Mouse (Mus musculus) brain, embryonic 18.5 days (tissue): ENCODE results near the gene Gpr89.

Experiments
- DNase-seq: peaks from one replicate; pipeline ENCODE4 v3.0.0-alpha.2; 2012; ENCODE audit warnings: low read depth, low spot score

Gpr89 gene

DNA sequence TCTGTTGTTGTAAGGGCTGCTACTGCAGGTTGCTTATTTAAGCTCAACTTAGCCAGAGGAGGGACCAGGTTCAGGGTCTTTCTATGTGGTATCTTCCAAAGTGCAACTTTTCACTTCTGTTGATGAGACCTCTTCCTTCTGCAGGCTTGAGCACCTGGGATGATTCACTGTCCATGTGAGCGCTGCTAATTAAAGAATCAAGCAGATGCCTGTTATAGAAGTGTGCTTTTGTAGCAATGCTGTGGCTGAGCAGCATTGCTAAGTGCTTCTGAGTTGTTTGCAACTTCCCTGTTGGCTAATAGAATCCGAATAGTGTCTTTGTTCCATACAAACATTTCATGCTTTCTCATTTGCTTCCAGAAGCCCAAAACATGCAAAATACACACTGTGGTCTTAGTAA lies 34.9 kb downstream of the Gpr89 start:
- no peak for DNase-seq

DNA sequence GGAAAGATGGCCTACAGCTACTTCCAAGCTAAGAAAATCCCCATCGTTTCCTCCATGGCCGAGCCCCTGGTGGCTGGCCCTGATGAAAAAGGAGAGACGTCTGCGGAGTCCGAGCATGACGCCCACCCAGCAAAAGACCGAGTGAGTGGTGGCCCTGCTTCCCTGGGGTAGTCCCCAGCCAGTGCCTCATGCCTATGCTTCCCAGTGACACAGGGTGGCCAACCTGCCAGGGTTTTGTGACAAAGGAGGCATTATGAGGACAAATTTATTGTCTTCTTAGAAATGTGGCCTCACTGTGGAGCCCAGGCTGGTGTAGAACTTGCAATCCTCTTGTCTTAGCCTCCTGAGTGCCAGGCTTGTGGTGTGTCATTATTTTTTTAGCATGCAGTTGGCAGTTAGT lies 36.1 kb downstream of the Gpr89 start:
- no peak for DNase-seq

- DNase-seq = no peak
Measured at GRCm38 (mm10) chr3:96868566-96868965, 36.6 kb downstream of the Gpr89 start.

- DNase-seq = no peak
Measured at GRCm38 (mm10) chr3:96867863-96868262, 37.3 kb downstream of the Gpr89 start.

DNA sequence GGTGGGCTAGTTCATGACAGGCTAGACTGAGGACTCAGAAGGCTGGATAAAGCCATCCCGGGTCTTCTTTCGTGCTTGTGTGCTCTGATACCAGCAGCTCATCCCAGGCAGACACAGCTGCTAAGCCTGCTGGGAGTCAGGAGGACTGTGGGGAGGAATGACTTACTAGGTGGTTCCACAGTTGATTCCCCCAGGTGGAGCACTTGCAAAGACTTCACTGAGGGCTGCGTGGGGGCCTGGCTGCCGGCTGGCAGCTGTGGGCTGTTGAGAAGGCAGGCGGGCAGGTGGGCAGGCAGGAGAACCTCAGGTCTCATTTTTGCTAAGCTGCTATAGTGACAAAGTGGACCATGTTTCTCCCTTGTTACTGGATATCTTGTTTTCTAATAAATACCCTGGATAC lies 44.6 kb downstream of the Gpr89 start:
- DNase-seq = no peak

DNA sequence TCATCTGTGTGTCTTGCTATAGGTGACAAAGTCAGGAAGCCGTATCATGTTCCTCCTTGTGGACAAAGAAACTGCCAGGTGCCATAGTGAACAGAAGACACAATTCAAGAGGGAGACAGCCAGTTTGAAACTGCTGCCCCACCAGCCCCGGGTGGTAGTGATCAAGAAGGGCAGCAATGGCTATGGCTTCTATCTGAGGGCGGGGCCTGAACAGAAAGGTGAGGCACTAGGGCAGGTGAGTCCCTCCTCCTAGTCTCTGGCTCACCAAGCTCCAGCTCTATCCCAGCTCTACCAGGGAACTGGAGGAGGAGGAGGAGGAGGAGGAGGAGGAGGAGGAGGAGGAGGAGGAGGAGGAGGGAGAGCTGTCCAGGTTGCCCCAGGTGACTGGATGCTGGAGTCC lies 49.3 kb downstream of the Gpr89 start:
- DNase-seq = no peak

DNA sequence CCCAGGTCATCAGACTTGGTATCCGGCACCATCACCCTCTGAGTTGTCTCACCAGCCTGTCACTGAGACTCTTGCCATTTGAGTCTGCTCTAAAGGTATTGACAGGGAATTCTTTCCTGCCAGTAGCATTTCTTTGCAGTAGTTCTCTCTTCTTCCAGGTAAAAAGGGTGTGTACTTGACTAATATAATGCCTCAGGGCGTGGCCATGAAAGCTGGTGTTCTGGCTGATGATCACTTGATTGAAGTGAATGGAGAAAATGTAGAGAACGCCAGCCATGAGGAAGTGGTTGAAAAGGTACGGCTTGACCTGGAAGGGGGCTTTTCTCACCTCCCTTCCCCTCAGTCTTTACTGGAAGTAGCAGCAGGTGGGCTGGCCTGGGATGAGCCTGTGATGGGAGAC lies 50.8 kb downstream of the Gpr89 start:
- DNase-seq = no peak

DNA sequence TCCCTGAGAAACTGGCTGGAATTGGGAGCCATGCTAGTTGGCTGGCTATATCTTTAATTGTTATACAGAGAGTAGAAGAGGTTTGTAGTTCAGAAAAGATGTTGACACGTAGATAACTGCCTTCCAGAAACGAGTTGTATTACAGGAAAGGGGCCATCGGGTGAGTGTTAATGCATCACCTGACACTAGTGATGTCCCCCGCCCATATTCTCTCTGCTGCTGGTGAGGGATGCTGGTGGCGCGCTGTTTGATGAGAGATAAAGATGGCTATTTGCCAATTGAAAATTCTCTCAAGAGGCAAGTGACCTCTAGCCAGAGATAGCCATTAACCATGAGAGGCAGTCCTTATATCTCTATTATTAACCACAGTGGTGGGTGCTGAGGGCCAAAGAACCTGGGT lies 52.6 kb downstream of the Gpr89 start:
- no peak for DNase-seq

DNA sequence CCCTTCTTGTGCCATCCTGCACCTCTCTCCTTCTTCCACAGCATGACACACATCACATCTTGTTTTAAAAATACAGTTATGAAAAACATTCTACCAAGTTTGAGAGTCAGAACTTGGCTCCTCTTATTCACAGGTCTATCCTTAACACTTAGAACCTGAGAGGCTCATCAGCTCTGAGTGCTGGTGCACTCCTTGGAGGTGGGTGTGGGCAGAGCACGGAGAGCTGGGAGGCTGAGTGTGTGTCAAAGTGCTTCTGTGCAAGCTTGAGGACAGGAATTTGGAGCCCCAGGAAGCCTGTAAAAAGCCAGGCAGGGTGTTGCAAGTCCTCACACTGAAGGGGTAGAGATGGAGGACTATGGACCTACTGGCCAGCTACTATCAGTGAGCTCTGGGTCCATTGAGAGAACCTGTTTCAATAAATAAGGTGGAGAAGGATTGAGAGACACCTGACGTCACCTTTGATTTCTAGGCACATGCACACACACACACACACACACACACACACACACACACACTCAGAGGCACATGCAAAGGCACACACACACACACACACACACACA lies 55.9 kb downstream of the Gpr89 start:
- DNase-seq = no peak

GRCm38 (mm10) chr3:96848470-96848869 lies 56.7 kb downstream of the Gpr89 start:
- DNase-seq = no peak

- DNase-seq = no peak
Measured at GRCm38 (mm10) chr3:96847661-96848060, 57.5 kb downstream of the Gpr89 start.

GRCm38 (mm10) chr3:96846985-96847384 lies 58.2 kb downstream of the Gpr89 start:
- DNase-seq = no peak

GRCm38 (mm10) chr3:96845806-96846205 lies 59.3 kb downstream of the Gpr89 start:
- no peak for DNase-seq

DNA sequence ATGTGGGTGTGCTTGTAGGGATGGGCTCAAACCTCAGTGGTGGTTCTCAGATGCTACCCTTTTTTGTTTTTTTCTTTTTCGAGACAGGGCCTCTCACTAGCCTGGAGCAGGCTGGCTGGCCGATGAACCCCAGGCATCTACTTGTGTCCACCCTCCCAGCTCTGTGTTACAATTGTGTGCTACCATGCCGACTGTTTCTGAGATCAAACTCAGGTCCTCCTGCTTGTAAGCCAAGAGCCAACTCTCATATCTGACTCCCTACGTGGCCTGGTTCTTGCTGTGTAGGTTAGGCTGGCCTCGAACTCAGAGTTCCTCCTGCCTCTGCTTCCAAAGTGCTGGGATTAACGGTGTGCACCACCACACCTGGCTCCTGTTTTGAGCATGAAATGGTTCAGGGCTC lies 60.0 kb downstream of the Gpr89 start:
- DNase-seq = no peak

DNA sequence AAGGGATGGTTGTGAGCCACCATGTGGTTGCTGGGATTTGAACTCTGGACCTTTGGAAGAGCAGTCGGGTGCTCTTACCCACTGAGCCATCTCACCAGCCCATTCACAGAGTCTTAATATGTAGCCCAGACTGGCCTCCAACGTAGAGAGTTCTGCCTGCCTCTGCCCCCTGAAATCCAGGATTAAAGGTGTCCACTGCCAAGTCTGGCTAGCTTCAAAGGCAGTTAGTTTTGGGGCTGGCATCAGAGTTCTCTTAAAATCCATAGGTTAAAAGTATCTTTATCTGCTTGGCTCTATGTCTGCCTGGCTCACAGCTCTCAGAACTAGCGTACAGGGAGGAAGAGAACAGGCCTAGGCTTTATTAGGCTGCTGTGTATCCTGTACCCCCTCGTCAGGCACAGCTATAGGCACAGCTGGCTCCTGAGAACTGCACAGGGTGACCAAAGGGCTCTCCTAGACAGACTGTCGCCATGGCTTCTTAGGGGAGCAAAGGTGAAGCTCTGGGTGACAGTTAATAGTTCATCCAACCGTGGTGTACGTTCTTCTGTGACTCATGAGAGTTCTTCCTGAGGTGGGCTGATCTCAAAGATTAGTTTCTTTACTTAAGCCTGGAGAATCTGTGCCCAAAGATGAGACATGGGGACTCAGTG lies 66.0 kb downstream of the Gpr89 start:
- no peak for DNase-seq

DNA sequence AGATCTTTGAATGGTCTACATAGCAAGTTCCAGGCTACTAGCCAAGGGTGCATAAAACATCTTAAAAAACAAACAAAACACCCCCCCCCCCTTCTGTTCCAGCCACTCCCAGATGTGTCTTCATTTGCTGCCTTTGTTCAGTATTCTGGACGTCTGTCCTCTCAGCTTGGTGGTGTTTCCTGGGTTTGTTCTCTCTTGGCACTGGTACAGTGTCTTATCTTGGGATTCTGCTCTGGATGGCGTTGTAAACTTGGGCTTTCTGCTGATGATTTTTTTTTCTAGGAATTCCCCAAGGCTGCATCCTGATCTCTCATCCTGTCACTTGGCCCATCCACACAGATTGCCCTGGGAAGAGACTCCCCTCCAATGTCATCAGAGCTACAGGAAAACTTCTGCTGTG lies 68.7 kb downstream of the Gpr89 start:
- no peak for DNase-seq

- no peak for DNase-seq
Measured at GRCm38 (mm10) chr3:96834587-96835348, 70.4 kb downstream of the Gpr89 start.

GRCm38 (mm10) chr3:96832930-96833329 lies 72.2 kb downstream of the Gpr89 start:
- no peak for DNase-seq

DNA sequence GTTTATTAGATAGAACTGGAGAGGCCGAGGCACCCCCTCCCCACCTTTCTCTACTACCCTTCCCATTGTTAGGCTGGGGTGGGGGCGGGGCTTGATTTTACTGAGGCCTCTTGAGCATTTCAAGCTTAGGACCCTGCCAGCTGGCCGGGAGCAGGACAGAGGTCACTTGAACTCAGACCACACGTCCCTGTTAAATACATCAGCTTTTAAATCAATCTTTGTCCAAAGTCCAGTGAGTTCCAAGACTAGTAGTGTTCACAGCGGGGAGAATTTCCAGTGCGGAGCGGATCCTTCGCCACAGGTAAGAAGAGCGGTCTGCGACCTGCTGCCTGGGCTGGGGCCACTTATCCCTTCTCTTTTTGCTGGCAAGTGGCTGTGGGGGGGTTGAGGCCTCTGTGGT lies 75.3 kb downstream of the Gpr89 start:
- no peak for DNase-seq

GRCm38 (mm10) chr3:96828984-96829383 lies 76.2 kb downstream of the Gpr89 start, which contains the start of the genes Pdzk1 and Cd160:
Gene Pdzk1 (plus strand): TSS chr3:96829284.
Gene Cd160 (minus strand): TSS chr3:96829351.
- no peak for DNase-seq

DNA sequence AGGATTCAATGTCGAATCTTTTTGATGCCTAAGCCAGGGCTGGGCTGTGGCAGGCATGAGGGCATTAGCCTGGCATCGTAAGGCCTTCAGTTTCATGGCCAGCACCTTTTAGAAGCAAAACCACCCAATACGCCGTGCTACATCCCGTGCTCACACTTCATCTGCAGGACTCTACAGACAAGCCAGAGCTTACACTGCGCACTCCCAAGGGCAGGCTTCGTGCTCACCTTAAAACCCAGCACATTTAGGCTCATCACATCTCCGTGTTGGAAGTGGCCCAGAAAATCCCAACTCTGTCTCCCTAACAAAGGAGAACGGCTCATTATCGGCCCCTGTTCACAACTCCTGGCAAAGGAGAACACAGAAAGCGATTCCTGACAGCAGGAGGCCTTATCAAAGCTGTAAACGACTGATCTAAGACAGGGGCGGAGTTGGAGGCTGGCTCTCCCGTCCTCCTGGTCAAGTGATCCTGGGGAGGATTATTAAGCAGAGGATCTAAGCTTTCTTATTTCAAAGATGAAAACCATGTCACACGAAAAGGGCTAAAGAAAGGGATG lies 76.8 kb downstream of the Gpr89 start:
- DNase-seq = no peak

DNA sequence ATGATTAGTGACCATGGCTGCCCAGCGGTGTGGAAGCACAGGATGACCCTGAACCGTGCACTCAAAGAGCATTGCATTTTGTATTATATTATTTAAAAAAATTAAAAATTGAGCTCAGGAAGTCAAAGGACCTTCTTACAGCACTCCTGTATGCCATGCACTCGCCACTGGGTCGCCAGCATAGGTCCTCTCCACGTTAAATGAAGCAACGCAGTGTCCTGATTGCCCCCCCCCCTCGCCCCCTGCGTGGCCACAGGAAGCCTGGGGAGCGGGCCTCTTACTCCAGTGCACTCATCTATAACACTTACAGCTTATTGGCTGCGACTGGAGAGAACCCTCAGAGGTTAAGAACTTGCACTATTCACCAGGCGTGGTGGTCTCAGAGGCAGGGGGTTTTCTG lies 79.9 kb downstream of the Gpr89 start:
- DNase-seq = no peak

DNA sequence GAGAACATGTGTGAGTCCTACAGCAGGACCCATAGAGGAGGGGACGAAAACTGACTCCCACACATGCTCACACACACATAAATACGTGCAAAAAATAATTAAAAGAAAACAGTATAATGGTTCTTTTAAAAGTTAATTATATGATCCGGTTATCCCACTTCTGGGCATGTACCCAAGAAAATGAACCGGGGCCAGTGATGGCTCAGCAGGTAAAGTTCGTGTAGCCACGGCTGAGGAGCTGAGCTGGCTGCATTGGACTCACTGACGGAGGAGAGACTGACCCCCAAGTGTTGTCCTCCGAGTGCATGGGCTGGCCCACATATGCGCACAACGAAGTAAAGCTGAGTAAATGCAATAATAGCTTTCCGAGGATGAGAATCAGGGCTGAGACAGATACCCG lies 80.5 kb downstream of the Gpr89 start:
- DNase-seq = no peak
